Mouse (Mus musculus): ENCODE measurements around the gene Tmem156.
A peak's percentile ranks its signal among the peaks of the same experiment; 100 is the strongest.

Tmem156 gene

GRCm38 (mm10) chr5:65097457-65097856 is 5.5 kb upstream of the Tmem156 start:
- no peak for DNase-seq (ENCODE audit: low read depth, low spot score)

GRCm38 (mm10) chr5:65096805-65097204 is 4.9 kb upstream of the Tmem156 start:
- no peak for DNase-seq (ENCODE audit: low read depth, low spot score)

- peak; percentile 29 for DNase-seq (ENCODE audit: low read depth, low spot score)
These were observed 4.2 kb upstream of the Tmem156 start for GRCm38 (mm10) chr5:65096082-65096481.

- no peak for DNase-seq (ENCODE audit: low read depth, low spot score)
These were observed 3.1 kb upstream of the Tmem156 start for GRCm38 (mm10) chr5:65094902-65095545.

GRCm38 (mm10) chr5:65093769-65094168 is 1.8 kb upstream of the Tmem156 start:
- DNase-seq (ENCODE audit: low read depth, low spot score) = no peak

- DNase-seq (ENCODE audit: low read depth, low spot score) = no peak
These were observed 611 bp downstream of the Tmem156 start for GRCm38 (mm10) chr5:65091184-65091858.

GRCm38 (mm10) chr5:65089707-65090106 is 2.2 kb downstream of the Tmem156 start:
- DNase-seq (ENCODE audit: low read depth, low spot score) = no peak

- DNase-seq (ENCODE audit: low read depth, low spot score) = peak; percentile 95
These were observed 5.4 kb downstream of the Tmem156 start for GRCm38 (mm10) chr5:65086522-65086921.

- no peak for DNase-seq (ENCODE audit: low read depth, low spot score)
These were observed 10.1 kb downstream of the Tmem156 start for GRCm38 (mm10) chr5:65081836-65082235.

GRCm38 (mm10) chr5:65079881-65080280 is 12.1 kb downstream of the Tmem156 start:
- DNase-seq (ENCODE audit: low read depth, low spot score) = no peak

- DNase-seq (ENCODE audit: low read depth, low spot score) = no peak
These were observed 13.9 kb downstream of the Tmem156 start for GRCm38 (mm10) chr5:65078081-65078480.

- DNase-seq (ENCODE audit: low read depth, low spot score) = no peak
These were observed 15.2 kb downstream of the Tmem156 start for GRCm38 (mm10) chr5:65076748-65077147.

- DNase-seq (ENCODE audit: low read depth, low spot score) = no peak
These were observed 15.8 kb downstream of the Tmem156 start for GRCm38 (mm10) chr5:65076087-65076486.

GRCm38 (mm10) chr5:65074693-65075092 is 17.2 kb downstream of the Tmem156 start:
- no peak for DNase-seq (ENCODE audit: low read depth, low spot score)

- DNase-seq (ENCODE audit: low read depth, low spot score) = no peak
These were observed 18.7 kb downstream of the Tmem156 start for GRCm38 (mm10) chr5:65073247-65073646.

GRCm38 (mm10) chr5:65071689-65072118 is 20.2 kb downstream of the Tmem156 start:
- no peak for DNase-seq (ENCODE audit: low read depth, low spot score)

- DNase-seq (ENCODE audit: low read depth, low spot score) = no peak
These were observed 22.1 kb downstream of the Tmem156 start for GRCm38 (mm10) chr5:65069872-65070271.

- DNase-seq (ENCODE audit: low read depth, low spot score) = no peak
These were observed 23.8 kb downstream of the Tmem156 start for GRCm38 (mm10) chr5:65068166-65068565.

- no peak for DNase-seq (ENCODE audit: low read depth, low spot score)
These were observed 28.7 kb downstream of the Tmem156 start for GRCm38 (mm10) chr5:65063266-65063665.

GRCm38 (mm10) chr5:65062236-65062635 is 29.7 kb downstream of the Tmem156 start:
- DNase-seq (ENCODE audit: low read depth, low spot score) = no peak

GRCm38 (mm10) chr5:65059806-65060205 is 32.1 kb downstream of the Tmem156 start:
- no peak for DNase-seq (ENCODE audit: low read depth, low spot score)

- no peak for DNase-seq (ENCODE audit: low read depth, low spot score)
These were observed 34.3 kb downstream of the Tmem156 start for GRCm38 (mm10) chr5:65057596-65057995.

- no peak for DNase-seq (ENCODE audit: low read depth, low spot score)
These were observed 40.4 kb downstream of the Tmem156 start for GRCm38 (mm10) chr5:65051513-65051912.

Measured in skeletal muscle tissue, adult 2 months (tissue).